Mouse (Mus musculus) gastrocnemius, postnatal 4 days (tissue): ENCODE data around the gene Nmnat2. TPM values are rescaled to one million over a fixed set of nuclear protein-coding genes. Genes with fewer than 3 reads are reported as not detected.

Source experiments
- DNase-seq, 2 experiments: peaks; one replicate each; pipeline ENCODE4 v3.0.0; 2021 to 2022; ENCODE audit warnings: low spot score in 2 of 2, mixed read lengths in 2 of 2
- total RNA-seq, 2 experiments: library from RNA; stranded (reverse); gene quantifications; 2 replicates each; pipeline ENCODE4 v1.2.3; 2021

Nmnat2 gene
- total RNA-seq, 2 experiments from 2014 or later, result 2.0 to 3.4 TPM

- peak in 1 of 2 experiments; percentile 37 for DNase-seq
Measured at GRCm38 (mm10) chr1:153157021-153157623, 202.3 kb downstream of the Nmnat2 start.

- DNase-seq, result no peak
Measured at GRCm38 (mm10) chr1:153159137-153159536, 204.3 kb downstream of the Nmnat2 start.

GRCm38 (mm10) chr1:153163831-153164230 lies 209.0 kb downstream of the Nmnat2 start:
- no peak for DNase-seq

GRCm38 (mm10) chr1:153168293-153168692 lies 213.5 kb downstream of the Nmnat2 start:
- no peak for DNase-seq

Other genes with a start within 250 kb of the Nmnat2 start
- gene Apobec4, start 204.4 kb upstream of the Nmnat2 start, total RNA-seq, result not detected
- 10 to 100 TPM; 54.9 to 59.1 TPM for gene Rgl1, start 188.6 kb upstream of the Nmnat2 start, total RNA-seq
- 10 to 100 TPM; 66.2 to 71.4 TPM for gene Arpc5, start 188.5 kb upstream of the Nmnat2 start, total RNA-seq
- gene Ncf2, start 154.8 kb upstream of the Nmnat2 start, total RNA-seq, result 1 to 10 TPM; 4.5 to 5.6 TPM
- gene Smg7, start 52.3 kb upstream of the Nmnat2 start, total RNA-seq, result 10 to 100 TPM; 43.2 to 54.7 TPM
- gene Lamc2, start 231.5 kb downstream of the Nmnat2 start, total RNA-seq, result 1 to 10 TPM; 2.1 to 2.9 TPM